Mouse (Mus musculus): ENCODE measurements around the gene Ddx27. TPM values are rescaled to one million over a fixed set of nuclear protein-coding genes. Genes with fewer than 3 reads are reported as not detected.

The Ddx27 gene
- polyA plus RNA-seq, 1 experiment from 2014 or later = 42.5 TPM

DNA sequence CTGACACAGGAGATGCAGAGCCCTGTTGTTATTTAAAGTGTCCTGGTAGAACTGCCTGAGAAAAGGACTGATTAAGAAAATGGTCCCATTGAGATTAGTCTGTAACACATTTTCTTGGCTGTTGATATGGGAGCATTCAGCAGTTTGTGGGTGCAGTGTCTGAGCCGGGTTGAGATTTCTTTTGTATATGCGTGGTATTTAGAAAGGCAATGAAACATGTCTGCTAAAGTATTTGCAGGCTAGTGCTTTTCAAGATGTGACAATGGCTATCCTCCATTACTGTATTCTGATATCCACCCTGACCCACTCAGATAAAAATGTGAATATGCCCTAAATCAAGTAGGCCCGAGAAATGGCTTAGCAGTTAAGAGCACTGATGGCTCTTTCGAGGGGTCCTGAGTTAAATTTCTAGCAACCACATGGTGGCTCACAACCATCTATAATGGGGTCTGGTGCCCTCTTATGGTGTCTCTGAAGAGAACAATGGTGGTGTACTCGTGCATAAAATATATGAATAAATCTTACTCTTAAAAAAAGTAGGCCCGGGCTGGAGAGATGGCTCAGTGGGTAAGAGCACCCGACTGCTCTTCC lies 49.0 kb downstream of the Ddx27 start:
- ATAC-seq (ENCODE audit: low FRiP score) (no peak), DNase-seq (ENCODE audit: low spot score, missing footprints) (peak; percentile 91)
- Histone ChIP-seq H3K4me1 (ENCODE audit: control insufficient read depth, insufficient read depth, low read length) (peaks cover 14% of the 10 kb centered on the region), H3K27me3 (ENCODE audit: control insufficient read depth, insufficient read depth, low read length) (no peaks in the 10 kb centered on the region), H3K36me3 (ENCODE audit: control insufficient read depth, insufficient read depth, low read length) (peaks cover 15% of the 10 kb centered on the region; the same call in 1 of the 2 replicates), H3K4me2 (peak overlapping the region; percentile 76), H3K9ac (ENCODE audit: low read length) (peak overlapping the region; percentile 93), H3K27ac (ENCODE audit: low read depth, low read length) (peak overlapping the region; percentile 81), H3K4me3 (ENCODE audit: low read depth, low read length) (peak overlapping the region; percentile 82), H3K9me3 (ENCODE audit: control insufficient read depth, low read length) (no peaks in the 10 kb centered on the region)
- 0% methylated on average over 7 of the region's 7 CpGs for WGBS

DNA sequence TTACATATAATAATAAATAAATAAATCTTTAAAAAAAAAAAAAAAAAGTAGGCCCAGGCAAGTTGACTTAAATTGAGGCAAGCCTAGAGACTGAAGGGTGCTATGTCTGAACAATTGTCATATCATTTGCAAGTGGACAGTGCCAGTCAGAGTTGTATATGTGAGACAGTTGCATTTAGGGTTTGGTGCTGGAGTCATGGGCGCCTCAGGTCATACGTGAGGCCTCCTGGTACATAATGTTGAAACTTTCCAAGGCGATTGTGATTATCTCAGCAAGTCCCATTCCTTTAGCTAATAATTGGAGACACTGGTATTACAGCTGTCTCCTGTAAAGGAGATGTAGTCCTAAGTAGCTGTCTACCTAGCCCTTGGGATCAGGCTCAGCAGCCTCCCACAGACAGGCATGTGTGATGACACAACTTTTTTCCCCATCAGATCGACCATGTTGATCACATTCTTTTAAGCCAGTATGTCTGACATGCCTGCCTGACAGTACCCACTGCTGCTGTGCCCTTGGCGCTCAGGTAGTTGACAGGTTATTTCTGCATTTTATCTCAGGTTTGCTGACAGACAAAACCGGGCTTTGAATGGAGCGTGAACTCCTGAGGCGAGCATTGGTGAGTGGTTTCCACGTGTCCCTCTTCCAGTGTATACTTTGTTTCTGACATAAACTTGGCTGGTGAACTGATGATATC lies 49.8 kb downstream of the Ddx27 start:
- ATAC-seq (ENCODE audit: low FRiP score) = no peak
- 26% methylated on average over 9 of the region's 9 CpGs for WGBS
- peak overlapping the region; percentile 76 for H3K4me2 ChIP-seq
- H3K9me3 ChIP-seq (ENCODE audit: control insufficient read depth, low read length) = no peaks in the 10 kb centered on the region
- H3K36me3 ChIP-seq (ENCODE audit: control insufficient read depth, insufficient read depth, low read length) = peaks cover 15% of the 10 kb centered on the region; the same call in 1 of the 2 replicates
- H3K27me3 ChIP-seq (ENCODE audit: control insufficient read depth, insufficient read depth, low read length) = no peaks in the 10 kb centered on the region
- peak overlapping the region; percentile 67; the same call in 1 of the 2 replicates for H3K27ac ChIP-seq (ENCODE audit: low read depth, low read length)
- peaks cover 14% of the 10 kb centered on the region for H3K4me1 ChIP-seq (ENCODE audit: control insufficient read depth, insufficient read depth, low read length)
- H3K9ac ChIP-seq (ENCODE audit: low read length) = peak overlapping the region; percentile 93
- peak; percentile 83 for DNase-seq (ENCODE audit: low spot score, missing footprints)
- H3K4me3 ChIP-seq (ENCODE audit: low read depth, low read length) = peak overlapping the region; percentile 82

DNA sequence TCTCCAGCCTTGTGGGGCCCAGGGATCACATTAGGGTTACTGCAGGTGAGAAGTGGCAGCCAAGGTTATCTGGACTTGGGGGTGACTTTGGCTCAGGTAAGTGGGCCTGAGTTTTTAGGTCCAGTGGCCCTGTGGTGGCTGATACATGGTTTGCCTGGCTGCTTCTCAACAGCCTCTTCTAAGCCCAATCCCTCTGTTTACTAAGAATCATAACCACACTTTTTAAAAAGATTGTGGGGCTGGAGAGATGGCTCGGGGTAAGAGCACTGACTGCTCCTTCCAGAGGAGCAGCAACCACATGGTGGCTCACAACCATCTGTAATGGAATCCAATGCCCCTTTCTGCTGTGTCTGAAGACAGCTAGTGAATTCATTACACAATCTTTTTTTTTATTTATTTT lies 51.0 kb downstream of the Ddx27 start:
- no peak for ATAC-seq (ENCODE audit: low FRiP score)
- no peak for DNase-seq (ENCODE audit: low spot score, missing footprints)
- Histone ChIP-seq H3K4me3 (ENCODE audit: low read depth, low read length) (no peak overlapping the region), H3K9ac (ENCODE audit: low read length) (no peak overlapping the region), H3K27me3 (ENCODE audit: control insufficient read depth, insufficient read depth, low read length) (no peaks in the 10 kb centered on the region), H3K4me2 (no peak overlapping the region), H3K4me1 (ENCODE audit: control insufficient read depth, insufficient read depth, low read length) (peaks cover 14% of the 10 kb centered on the region), H3K9me3 (ENCODE audit: control insufficient read depth, low read length) (no peaks in the 10 kb centered on the region), H3K27ac (ENCODE audit: low read depth, low read length) (no peak overlapping the region), H3K36me3 (ENCODE audit: control insufficient read depth, insufficient read depth, low read length) (peaks cover 15% of the 10 kb centered on the region; the same call in 1 of the 2 replicates)
- 81% methylated on average over 1 of the region's 1 CpGs for WGBS

DNA sequence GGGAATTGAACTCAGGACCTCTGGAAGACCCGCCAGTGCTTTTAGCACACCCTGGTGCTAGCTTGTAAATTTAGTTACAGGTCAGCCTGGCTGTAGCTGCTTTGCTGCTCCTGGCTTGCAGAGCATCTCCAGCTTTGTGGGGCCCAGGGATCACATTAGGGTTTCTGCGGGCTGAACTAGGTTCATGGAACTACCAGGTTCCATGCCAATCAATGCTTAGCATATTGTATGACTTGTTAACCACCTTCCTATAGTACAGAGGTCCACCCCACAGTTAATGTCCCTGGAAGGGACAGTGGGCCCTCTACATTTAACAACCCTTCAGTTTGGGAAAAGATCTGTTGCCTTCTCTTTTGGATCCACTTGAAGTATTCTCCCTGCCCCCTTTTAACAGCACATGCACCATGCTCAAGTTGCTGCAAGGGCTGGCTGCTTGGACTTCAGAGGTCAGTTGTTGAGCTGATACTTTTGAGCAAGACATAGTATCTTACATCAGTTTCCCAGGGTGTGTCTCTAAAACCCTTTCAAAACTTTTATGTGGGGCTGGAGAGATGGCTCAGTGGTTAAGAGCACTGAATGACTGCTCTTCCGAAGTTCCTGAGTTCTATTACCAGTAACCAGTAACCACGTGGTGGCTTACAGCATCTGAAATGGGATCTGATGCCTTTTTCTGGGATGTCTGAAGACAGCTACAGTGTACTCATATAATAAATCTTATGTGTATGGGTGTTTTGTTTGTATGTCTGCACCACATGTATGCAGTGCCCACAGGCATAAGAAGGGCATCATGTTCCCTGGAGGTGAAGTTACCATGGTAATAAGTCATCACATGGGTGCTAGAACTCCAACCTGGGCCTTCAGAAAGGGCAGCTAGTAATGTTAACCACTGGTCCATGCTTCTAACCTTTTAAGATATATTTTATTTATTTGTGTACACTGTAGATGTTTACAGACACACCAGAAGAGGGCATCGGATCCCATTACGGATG lies 51.8 kb downstream of the Ddx27 start:
- Histone ChIP-seq H3K4me3 (ENCODE audit: low read depth, low read length) (no peak overlapping the region), H3K4me1 (ENCODE audit: control insufficient read depth, insufficient read depth, low read length) (peaks cover 11% of the 10 kb centered on the region), H3K27ac (ENCODE audit: low read depth, low read length) (no peak overlapping the region), H3K27me3 (ENCODE audit: control insufficient read depth, insufficient read depth, low read length) (no peaks in the 10 kb centered on the region), H3K4me2 (no peak overlapping the region), H3K9me3 (ENCODE audit: control insufficient read depth, low read length) (no peaks in the 10 kb centered on the region), H3K9ac (ENCODE audit: low read length) (no peak overlapping the region), H3K36me3 (ENCODE audit: control insufficient read depth, insufficient read depth, low read length) (peaks cover 15% of the 10 kb centered on the region; the same call in 1 of the 2 replicates)
- WGBS = 33% methylated on average over 6 of the region's 6 CpGs
- ATAC-seq (ENCODE audit: low FRiP score) (no peak), DNase-seq (ENCODE audit: low spot score, missing footprints) (no peak)

DNA sequence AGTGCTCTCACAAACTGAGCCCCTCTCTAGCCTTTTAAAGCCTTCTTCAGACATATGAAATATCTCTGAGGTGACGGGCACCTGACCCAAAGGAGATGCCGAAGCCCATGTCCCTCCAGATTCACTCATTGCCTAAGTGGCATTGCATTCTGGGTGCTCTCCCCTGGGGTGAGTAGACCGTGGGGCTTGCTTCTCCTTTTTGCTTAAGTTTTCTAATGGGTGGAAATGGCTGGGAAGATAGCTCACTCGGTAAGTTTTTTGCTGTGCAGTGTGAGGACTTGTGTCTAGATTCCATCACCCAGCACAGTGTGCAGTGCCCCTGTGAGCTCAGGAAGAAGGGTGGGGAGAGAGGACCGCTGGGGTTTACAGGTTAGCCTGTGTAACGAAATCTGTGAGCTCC lies 52.6 kb downstream of the Ddx27 start:
- H3K9ac ChIP-seq (ENCODE audit: low read length) = no peak overlapping the region
- DNase-seq (ENCODE audit: low spot score, missing footprints) = no peak
- no peak overlapping the region for H3K4me3 ChIP-seq (ENCODE audit: low read depth, low read length)
- H3K27me3 ChIP-seq (ENCODE audit: control insufficient read depth, insufficient read depth, low read length) = no peaks in the 10 kb centered on the region
- H3K9me3 ChIP-seq (ENCODE audit: control insufficient read depth, low read length) = no peaks in the 10 kb centered on the region
- H3K4me2 ChIP-seq = no peak overlapping the region
- peaks cover 15% of the 10 kb centered on the region; the same call in 1 of the 2 replicates for H3K36me3 ChIP-seq (ENCODE audit: control insufficient read depth, insufficient read depth, low read length)
- ATAC-seq (ENCODE audit: low FRiP score) = no peak
- peaks cover 9% of the 10 kb centered on the region for H3K4me1 ChIP-seq (ENCODE audit: control insufficient read depth, insufficient read depth, low read length)
- H3K27ac ChIP-seq (ENCODE audit: low read depth, low read length) = no peak overlapping the region
- 62% methylated on average over 6 of the region's 6 CpGs for WGBS

DNA sequence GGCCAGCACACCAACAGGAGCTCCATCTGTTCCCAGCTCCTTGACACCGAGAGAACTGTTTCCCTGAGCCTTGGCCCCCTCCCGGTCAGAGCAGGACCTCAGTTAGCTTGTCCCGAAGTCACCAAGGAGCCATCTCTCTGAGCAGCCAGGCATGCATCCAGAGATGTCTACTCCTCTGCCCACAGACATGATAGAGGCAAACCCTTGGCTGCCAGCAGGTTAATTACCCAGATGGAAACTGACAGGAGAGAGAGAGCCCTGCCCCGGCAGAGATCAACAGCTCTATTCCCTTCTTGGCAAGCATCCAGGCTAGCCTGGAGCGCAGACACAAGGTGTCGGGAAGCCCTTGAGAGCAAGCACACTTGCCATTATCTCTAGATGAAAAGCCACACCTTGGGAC lies 55.3 kb downstream of the Ddx27 start:
- Histone ChIP-seq H3K27ac (ENCODE audit: low read depth, low read length) (no peak overlapping the region), H3K9me3 (ENCODE audit: control insufficient read depth, low read length) (no peaks in the 10 kb centered on the region), H3K27me3 (ENCODE audit: control insufficient read depth, insufficient read depth, low read length) (no peaks in the 10 kb centered on the region), H3K36me3 (ENCODE audit: control insufficient read depth, insufficient read depth, low read length) (peaks cover 6% of the 10 kb centered on the region; the same call in 1 of the 2 replicates), H3K4me2 (no peak overlapping the region), H3K4me1 (ENCODE audit: control insufficient read depth, insufficient read depth, low read length) (0 out of 2 replicates have a peak, but pooled peaks cover 2% of the 10 kb centered on the region), H3K4me3 (ENCODE audit: low read depth, low read length) (no peak overlapping the region), H3K9ac (ENCODE audit: low read length) (no peak overlapping the region)
- 84% methylated on average over 6 of the region's 6 CpGs for WGBS
- DNase-seq (ENCODE audit: low spot score, missing footprints) = no peak
- ATAC-seq (ENCODE audit: low FRiP score) = no peak

DNA sequence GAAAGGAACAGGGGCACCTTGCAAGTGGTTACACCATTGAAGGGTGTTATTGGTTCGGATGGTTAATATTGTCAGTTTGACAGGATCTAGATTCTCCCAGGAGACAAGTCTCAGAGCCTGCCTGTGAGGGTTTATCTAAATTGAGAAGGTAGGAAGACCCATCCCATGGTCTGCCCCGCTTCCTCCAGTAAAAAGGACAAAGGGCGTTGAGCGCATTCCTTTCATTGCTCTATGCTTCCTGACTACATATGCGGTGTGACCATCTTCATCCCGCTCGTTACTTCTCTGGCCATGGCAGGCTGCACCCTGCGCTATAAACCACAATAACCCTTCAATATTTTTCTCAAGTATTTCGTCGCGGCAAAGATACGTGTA lies 56.3 kb downstream of the Ddx27 start:
- WGBS = 25% methylated on average over 12 of the region's 12 CpGs
- H3K36me3 ChIP-seq (ENCODE audit: control insufficient read depth, insufficient read depth, low read length) = no peaks in the 10 kb centered on the region
- DNase-seq (ENCODE audit: low spot score, missing footprints) = no peak
- H3K27ac ChIP-seq (ENCODE audit: low read depth, low read length) = no peak overlapping the region
- no peaks in the 10 kb centered on the region for H3K27me3 ChIP-seq (ENCODE audit: control insufficient read depth, insufficient read depth, low read length)
- peak overlapping the region; percentile 55 for H3K9ac ChIP-seq (ENCODE audit: low read length)
- peak overlapping the region; percentile 29 for H3K4me3 ChIP-seq (ENCODE audit: low read depth, low read length)
- peak overlapping the region; percentile 42 for H3K4me2 ChIP-seq
- H3K9me3 ChIP-seq (ENCODE audit: control insufficient read depth, low read length) = no peaks in the 10 kb centered on the region
- peak; percentile 7; the same call in 1 of the 2 replicates for ATAC-seq (ENCODE audit: low FRiP score)
- 0 out of 2 replicates have a peak, but pooled peaks cover 2% of the 10 kb centered on the region for H3K4me1 ChIP-seq (ENCODE audit: control insufficient read depth, insufficient read depth, low read length)

DNA sequence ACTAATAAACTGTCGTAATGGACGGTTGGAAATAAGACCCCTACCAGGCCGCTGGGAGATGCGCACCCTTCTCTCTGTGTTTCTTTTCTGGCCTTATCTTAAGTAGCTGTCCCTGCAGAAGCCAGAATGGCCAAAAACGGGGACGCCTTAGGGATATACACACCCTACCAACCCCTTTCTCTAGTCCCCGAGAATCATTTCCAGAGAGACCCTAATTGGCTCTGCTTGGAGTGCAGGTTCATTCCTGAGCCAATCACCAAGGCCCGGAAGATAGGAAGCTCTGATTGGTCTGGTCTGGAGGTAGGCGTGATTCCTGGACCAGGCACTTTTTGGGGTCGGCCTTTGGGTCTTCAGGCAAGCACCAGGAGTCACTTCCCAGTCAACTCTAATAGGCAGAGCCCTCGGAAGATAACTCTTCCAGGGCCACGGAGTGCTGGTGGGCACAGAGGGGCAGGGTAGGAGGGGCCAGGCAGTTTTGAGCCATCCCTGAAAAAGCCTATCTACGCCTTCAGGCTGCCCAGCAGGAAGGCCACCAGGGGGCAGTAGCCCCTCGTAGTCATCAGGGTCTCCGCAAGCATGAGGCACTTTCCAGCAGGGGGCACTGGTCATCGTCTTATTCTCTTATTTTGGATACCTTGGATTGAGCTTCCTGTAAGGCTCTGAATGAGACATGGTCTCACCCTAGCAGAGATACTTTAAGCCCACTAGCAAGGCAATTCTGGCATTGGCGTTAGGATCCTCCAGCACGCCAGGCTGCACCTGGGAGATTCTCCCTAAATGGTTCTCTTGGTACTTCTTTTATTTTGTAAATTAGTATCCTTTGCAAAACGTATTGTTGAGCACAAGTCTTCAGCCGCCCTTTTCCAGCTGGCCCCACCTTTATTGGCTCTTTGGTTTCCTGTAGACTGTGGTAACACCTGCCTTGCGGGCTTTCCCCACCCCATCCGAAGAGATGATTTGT lies 56.9 kb downstream of the Ddx27 start:
- ATAC-seq (ENCODE audit: low FRiP score) (peak; percentile 96), DNase-seq (ENCODE audit: low spot score, missing footprints) (peak; percentile 99)
- H3K4me2 ChIP-seq = peak overlapping the region; percentile 42
- no peaks in the 10 kb centered on the region for H3K9me3 ChIP-seq (ENCODE audit: control insufficient read depth, low read length)
- 0 out of 2 replicates have a peak, but pooled peaks cover 2% of the 10 kb centered on the region for H3K4me1 ChIP-seq (ENCODE audit: control insufficient read depth, insufficient read depth, low read length)
- H3K27me3 ChIP-seq (ENCODE audit: control insufficient read depth, insufficient read depth, low read length) = no peaks in the 10 kb centered on the region
- H3K9ac ChIP-seq (ENCODE audit: low read length) = peak overlapping the region; percentile 55
- WGBS = 10% methylated on average over 22 of the region's 22 CpGs
- H3K36me3 ChIP-seq (ENCODE audit: control insufficient read depth, insufficient read depth, low read length) = no peaks in the 10 kb centered on the region
- no peak overlapping the region for H3K27ac ChIP-seq (ENCODE audit: low read depth, low read length)
- peak overlapping the region; percentile 29 for H3K4me3 ChIP-seq (ENCODE audit: low read depth, low read length)
